Mouse (Mus musculus): ENCODE results near the gene Hs3st3b1.

Hs3st3b1 gene

DNA sequence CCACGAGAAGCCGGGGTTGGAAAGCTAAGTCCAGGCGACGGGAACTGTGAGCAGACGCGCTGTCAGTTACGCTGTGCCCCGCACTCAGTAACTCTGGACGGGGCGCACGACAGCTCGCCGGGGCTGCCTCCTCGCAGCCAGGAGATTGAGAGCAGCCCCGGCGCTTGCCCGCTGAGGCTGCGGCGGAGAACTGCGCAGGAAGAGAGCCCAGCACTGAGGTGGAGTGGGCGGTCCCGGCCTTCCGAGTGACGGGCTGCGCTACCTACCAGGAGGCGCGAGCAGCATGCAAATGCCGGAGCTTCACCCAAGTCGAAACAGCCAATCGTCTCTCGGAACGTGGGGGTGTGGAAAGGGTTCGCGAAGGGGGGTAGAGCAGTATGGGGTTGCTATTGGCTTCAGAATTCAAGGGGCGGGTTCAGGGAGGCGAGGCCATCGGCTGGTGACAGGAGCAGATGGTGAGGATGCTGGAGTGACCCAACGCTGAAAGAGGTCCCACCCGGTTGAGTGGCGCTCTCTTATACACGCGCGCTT is at the start of gene Hs3st3b1:
Hs3st3b1 (minus strand) TSS at position 200 of the 531 bp plus-strand sequence.
- peak; percentile 93 to 95 for DNase-seq

GRCm38 (mm10) chr11:63971462-63971861 is 49.4 kb upstream of the Hs3st3b1 start:
- DNase-seq, result no peak

DNA sequence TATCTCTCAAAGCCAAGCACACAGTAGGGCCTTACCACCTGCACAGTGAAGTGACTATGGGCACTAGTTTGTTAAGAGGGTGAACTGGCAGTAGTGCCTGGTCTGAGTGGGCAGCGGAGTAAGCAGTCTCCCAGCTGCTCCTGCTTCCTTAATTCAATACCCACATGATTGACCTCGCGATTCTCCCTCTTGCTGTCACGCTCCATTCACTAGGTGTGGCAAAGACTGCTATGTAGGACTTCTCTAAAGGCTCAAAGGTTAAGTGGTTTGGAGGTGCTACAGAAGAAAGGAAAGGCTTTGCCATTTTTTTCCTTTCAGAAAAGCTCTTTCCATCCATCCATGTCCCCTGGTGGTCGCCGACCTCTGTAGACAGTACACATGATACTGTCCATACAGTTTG is 48.7 kb upstream of the Hs3st3b1 start:
- no peak for DNase-seq

DNA sequence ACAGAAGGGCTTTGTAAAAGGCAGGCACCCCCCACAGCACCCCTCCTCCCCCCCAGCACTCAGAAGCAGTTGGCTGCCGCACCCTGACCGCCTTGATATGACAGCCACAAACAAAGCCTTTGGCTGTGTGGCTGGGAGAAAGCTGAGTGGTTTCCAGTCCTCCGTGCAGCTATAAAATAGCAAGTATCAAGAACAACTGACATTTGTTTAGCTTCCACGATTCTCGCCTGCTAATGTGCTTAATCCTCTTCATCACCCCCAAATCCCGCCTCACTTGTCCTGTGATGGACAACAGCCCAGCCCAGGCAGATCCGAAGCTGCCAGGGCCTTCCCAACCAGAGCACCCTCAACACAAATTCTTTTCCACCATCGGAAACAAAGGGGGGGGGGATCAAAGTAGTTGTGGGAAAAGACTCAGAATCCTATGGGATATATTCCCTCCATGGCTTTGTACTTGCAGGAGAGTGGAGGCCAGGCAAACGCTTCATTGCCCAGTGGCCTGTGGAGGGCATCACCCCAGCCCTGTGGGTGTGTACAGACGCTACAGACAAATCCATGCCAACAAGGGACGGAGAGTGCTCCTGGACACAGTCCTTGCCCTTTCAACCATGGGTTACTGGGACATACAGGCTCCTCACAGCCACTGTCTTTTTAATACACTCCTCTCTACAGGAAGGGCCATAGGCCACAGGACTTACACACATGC is 47.3 kb upstream of the Hs3st3b1 start:
- DNase-seq, result no peak

DNA sequence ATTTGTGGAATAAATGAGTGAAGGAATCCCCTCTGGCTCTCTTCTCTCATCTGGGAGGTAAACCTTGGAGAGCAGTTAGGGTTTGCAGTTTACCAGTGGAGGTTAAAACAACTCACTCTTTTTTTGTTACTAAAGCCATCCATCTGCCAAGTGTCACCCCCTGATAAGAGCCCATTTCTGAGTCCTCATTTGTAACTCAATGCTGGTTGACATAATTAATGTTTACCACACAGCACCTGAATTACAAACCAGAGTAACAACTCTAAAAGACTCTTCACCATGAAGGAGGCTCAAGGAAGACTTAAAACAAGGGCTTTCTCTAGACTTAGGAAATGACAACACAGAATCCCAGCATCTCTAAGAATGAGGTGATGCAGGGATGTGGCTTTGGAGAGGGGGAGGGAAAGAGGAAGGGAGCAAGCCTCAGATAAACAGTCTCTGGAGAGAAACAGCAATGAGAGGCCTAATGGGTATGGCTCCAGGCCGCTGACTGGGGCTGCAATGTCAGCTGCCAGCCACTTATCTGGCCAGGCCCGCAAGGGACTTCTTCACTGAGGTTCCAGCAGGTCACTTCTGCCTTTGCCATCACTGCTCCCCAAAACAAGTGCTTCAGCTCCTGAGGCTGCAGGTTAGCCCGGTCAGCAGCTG is 46.4 kb upstream of the Hs3st3b1 start:
- no peak for DNase-seq

GRCm38 (mm10) chr11:63967641-63968387 is 45.7 kb upstream of the Hs3st3b1 start:
- no peak for DNase-seq

DNA sequence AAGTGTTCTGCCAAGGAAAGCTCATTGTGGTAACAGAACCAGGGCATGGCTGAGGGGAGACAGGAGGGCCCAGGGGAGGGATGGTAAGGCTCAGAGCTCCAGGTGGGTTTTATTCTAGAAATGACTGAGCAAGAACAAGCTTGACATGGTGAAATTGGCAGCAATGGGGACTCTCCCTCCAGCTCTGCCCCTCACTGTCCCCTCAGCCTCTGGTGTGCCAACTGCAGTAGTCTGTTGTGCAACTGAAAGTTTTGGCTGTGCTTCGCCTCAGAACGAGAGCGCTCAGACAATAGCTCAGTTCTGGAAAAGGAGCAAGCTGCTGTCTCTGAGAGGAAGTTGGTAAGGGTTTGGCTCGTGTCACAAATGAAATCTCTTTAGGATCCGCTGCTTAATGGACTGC is 43.3 kb upstream of the Hs3st3b1 start:
- DNase-seq, result no peak

DNA sequence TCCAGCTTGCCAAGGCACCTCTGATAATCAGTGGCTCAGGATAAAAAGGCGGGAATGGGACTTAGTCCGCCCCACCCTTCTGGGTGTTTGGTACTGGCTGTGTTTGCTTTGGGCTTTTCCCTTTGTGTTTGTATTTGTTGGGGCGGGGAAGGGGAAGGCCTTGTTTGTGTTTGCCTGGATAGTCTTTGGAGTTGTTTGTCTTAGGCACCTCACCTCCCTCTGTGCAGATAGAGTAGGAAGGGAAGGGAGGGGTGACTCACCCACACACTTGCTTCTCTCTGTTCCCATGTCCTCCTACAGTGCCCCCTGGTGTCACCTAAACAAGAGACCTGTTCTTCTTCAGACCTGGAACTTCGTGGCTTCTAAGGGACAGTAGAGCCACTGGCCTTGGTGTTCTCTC is 35.1 kb upstream of the Hs3st3b1 start:
- DNase-seq, result peak; percentile 42 to 51

GRCm38 (mm10) chr11:63956748-63957147 is 34.7 kb upstream of the Hs3st3b1 start:
- DNase-seq, result no peak

DNA sequence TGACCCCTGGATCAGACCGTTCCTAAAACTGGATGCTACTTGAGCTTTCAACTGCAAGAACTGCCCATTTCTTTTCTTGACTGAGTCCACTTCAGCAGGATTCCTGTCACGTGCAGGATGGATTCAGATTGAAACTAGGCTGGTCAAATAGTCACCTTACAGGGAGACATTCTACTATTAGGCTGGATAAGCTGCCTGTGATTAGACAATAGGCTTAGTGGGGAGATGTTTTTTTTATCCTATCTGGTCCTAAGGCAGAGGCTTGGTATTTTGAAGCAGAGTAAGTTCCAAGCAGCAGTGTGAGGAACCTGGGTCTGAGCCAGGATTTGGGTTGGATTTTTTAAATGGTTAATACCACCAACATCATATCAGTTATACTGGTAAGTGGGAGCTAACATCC is 31.8 kb upstream of the Hs3st3b1 start:
- DNase-seq, result no peak

DNA sequence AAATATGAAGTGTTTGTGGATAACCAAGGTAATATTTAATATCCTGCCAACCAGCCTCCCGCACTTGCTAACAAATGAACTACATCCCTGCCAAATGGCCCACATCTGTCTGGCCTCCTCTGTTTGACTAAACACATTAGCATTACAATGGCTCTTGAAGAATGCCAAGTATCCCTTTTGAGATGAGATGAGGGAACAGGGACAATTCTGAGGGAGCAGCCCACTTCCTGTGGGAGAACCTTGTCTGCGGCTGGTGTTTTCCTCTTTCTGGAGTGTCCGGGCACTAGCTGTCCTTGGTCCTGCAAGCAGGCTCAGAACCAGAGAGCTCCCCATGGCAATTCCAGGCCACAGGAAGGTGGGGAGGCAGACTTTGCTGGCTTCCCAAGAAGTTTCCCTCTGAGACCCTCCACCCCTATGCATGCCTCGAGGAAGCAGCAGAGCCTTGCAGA is 30.7 kb upstream of the Hs3st3b1 start:
- DNase-seq, result no peak

- no peak for DNase-seq
Observed at GRCm38 (mm10) chr11:63951831-63952631, 29.9 kb upstream of the Hs3st3b1 start.

DNA sequence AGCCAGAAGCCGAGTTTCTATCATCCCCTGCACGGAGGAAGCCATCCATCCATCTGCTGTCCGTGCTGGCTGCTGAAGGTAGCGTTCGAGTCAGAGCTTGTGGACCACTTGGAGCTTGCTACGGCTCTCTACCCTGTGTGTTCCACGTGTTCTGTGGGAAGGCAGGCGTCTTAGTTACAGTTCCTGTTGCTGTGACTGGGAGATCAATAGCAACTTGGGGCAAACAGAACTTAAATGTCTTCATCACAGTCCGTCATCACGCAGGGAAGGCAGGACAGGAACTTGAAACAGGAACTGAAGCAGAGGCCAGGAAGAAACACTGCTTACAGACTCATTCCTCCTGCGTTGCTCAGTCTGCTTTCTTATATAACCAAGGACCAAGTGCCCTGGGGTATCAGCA is 26.3 kb upstream of the Hs3st3b1 start:
- DNase-seq, result no peak

- DNase-seq, result no peak
Observed at GRCm38 (mm10) chr11:63947024-63947423, 24.9 kb upstream of the Hs3st3b1 start.

DNA sequence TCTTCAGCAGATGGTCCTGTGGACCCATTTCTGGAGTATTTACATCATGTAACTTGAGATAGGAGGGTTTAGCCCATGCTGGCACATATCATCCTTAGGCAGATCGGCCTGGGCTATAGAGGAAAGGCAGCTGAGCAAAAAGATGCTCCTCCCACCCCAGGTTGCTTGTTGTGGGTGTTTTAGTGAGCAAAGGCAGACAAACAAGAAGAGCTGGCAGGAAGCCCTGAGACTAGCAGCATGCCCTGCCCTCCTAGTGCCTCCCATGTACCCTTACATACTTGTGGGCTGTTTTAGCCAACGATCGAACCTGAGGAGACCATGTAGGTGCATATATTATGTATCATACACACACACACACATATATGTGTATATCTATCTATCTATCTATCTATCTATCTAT is 21.9 kb upstream of the Hs3st3b1 start:
- DNase-seq, result no peak

- no peak for DNase-seq
Observed at GRCm38 (mm10) chr11:63943268-63943890, 21.3 kb upstream of the Hs3st3b1 start.

DNA sequence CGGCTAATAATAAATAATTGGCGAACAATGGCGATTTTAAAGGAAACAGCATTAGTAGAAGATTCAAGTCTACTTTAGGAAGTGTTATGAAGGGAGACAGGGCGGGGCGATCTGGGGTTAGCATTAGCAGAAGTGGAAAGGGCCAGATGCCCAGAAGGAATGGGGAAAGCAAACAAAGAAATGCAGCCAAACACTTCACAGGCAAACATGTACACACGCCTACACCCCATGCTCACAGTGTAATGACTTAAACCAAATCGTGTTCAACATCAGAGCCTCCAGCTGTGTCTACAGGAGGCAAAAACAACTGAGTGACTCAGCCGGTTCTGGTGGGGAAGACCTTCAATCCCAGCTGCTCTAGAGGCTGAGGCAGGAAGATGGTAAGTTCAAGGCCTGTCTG is 20.1 kb upstream of the Hs3st3b1 start:
- no peak for DNase-seq

- DNase-seq, result no peak
Observed at GRCm38 (mm10) chr11:63936641-63937040, 14.6 kb upstream of the Hs3st3b1 start.

GRCm38 (mm10) chr11:63926901-63927300 is 4.8 kb upstream of the Hs3st3b1 start:
- DNase-seq, result no peak

GRCm38 (mm10) chr11:63925161-63925582 is 3.1 kb upstream of the Hs3st3b1 start:
- peak; percentile 86 for DNase-seq

DNA sequence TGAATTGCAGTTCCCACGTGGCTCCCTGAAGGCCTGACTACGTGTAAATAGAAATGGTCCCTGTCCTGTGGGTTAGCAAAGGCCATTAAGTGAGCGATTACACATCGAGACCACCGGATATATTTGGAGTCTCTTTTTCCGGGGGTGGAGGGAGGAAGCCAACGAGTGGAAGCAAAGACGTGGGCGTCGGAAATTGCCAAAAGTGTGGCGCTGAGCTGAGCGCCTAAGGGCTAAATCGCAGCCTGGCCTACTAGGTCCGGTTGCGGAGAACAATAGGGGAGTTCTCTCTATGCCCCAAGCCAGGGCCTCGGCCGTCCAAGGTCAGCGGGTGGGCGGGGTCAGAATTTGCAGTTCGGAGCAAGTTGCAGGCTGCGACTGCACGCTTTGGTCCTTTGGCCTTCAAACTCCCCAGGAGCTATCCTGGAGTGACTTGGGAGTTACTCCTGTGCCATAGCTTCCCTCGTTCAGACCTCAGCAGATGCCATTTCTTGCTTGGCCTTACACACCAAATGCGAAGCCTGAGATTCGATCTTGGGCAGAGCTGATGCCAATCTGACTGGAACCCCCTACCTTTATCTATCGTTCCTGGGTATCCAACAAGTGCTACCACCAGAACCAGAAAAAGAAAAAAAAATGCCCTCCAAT is 2.3 kb upstream of the Hs3st3b1 start:
- peak; percentile 38 to 43 for DNase-seq

GRCm38 (mm10) chr11:63923386-63923785 is 1.3 kb upstream of the Hs3st3b1 start:
- peak in 1 of 2 experiments; percentile 29 for DNase-seq

Measured in B cell, adult 2 months (primary cell).